Mouse (Mus musculus) olfactory bulb, adult 2 months (tissue): Measurements from ENCODE around the gene Prkcd. TPM values are rescaled to one million over a fixed set of nuclear protein-coding genes. Genes with fewer than 3 reads are reported as not detected.
A peak's percentile ranks its signal among the peaks of the same experiment; 100 is the strongest.

ENCODE experiments used
- H3K27ac ChIP-seq: fragments of 200-500 bp; 2 replicates; pipeline ENCODE4 v1.5.1; 2012; ENCODE audit warnings: low read depth, low read length; ENCODE audit not compliant: insufficient read depth
- H3K4me1 ChIP-seq: fragments of 200-500 bp; 2 replicates; pipeline ENCODE4 v1.6.1; 2012; ENCODE audit warnings: low read length; ENCODE audit not compliant: control insufficient read depth, insufficient read depth
- H3K4me3 ChIP-seq: fragments of 200-500 bp; 2 replicates; pipeline ENCODE4 v1.5.1; 2012; ENCODE audit warnings: mild to moderate bottlenecking, low read depth, low read length, moderate library complexity; ENCODE audit not compliant: insufficient read depth
- CTCF ChIP-seq: fragments of 200-500 bp; IDR thresholded peaks from 2 replicates; pipeline ENCODE4 v1.5.1; 2012; ENCODE audit warnings: low read depth, mild to moderate bottlenecking, low read length, moderate library complexity; ENCODE audit not compliant: insufficient read depth
- POLR2A ChIP-seq: fragments of 200-500 bp; IDR thresholded peaks from 2 replicates; pipeline ENCODE4 v1.6.1; 2012; ENCODE audit warnings: mild to moderate bottlenecking, low read depth, low read length, moderate library complexity; ENCODE audit not compliant: insufficient read depth
- WGBS: fragments of 180-500 bp; shearing (Covaris S2); methylation state at CpG from one replicate; pipeline ENCODE4 v1.1.7; 2018; 5-methylcytosine and 5-hydroxymethylcytosine counted together
- polyA plus RNA-seq: library from polyadenylated mRNA; stranded (reverse); fragments of >200 nt; gene quantifications from 2 replicates; pipeline ENCODE4 v1.2.4, GENCODE M21; 2012; ENCODE audit warnings: low replicate concordance; ENCODE audit not compliant: missing spikeins, insufficient read depth, insufficient read length

Prkcd gene
- polyA plus RNA-seq, 1 experiment, result 164 TPM

DNA sequence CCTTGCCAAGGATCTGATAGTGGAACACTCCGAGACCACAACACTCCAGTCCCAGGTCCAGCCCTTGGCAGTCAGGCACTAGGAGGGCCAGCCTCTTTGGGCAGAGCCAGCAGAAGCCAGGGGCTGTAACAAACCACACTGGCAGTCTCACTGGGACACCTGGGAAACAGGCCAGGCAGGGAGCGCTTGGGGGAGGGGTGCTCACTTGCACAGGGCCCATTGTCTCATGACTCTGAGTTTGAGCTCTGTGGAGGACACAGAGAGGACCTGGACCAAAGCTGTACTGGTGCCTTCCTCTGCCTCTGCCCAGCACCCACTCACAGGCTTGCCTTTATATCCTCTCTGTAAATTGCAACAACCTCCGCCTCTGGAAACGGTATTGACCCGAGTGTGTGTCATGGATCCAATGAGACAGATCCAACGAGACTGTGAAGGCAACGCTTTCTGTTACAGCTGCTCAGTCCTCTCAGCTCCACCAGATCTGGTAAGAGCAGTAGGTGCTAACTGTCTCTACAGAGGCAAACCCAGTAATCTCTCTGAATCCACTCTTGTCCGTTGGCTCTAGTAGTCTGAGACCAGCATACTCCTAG, 77.8 kb downstream of the Prkcd start, which contains the start of gene Tkt:
TSS of gene Tkt (plus strand) at position 229 of the 590 bp plus-strand sequence.
- Histone ChIP-seq H3K4me3 (peak within 1 kb of the TSS; percentile 82), H3K4me1 (peaks cover 22% of the 10 kb centered on the region), H3K27ac (peak within 1 kb of the TSS; percentile 78)
- TF ChIP-seq POLR2A (no peak), CTCF (no peak)
- 17% methylated on average over 8 of the region's 8 CpGs for WGBS

Other genes with a start within 250 kb of the Prkcd start
- not detected in 2 replicates for gene Dcp1a, start 146.7 kb downstream of the Prkcd start, polyA plus RNA-seq
- 140 TPM in 1 of 2 replicates, not detected in the other for gene Cacna1d, start 134.8 kb downstream of the Prkcd start, polyA plus RNA-seq
- 219 TPM in 1 of 2 replicates, not detected in the other for gene Tkt, start 77.9 kb downstream of the Prkcd start, polyA plus RNA-seq
- not detected in 2 replicates for gene Rft1, start 28.1 kb upstream of the Prkcd start, polyA plus RNA-seq
- gene Sfmbt1, start 88.6 kb upstream of the Prkcd start, polyA plus RNA-seq, result not detected in 2 replicates
- not detected in 2 replicates for gene Tmem110, start 199.4 kb upstream of the Prkcd start, polyA plus RNA-seq